Mouse (Mus musculus): ENCODE measurements around the gene Gm1043.

Gene Gm1043

GRCm38 (mm10) chr5:37198011-37198688 is 113.0 kb downstream of the Gm1043 start:
- DNase-seq (ENCODE audit: low spot score in 2 of 2), result no peak

DNA sequence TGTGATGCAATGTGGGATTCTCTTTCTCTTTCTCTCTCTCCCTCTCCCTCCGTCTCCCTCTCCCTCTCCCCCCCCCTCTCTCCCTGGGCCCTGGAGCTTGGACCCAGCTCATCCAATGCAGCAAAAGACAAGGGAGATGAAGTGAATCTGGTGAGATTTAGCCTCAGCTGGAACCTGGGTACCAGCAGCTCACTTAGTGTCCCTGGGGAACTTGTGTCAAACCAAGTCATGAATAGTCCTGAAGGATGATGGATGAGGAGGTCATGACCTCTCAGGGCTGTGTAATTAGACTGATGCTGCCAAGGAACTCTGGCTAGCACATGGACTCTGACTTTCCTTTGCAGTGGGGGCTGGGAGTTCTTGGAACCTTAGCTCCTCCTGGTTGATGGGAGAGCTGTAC is 117.1 kb downstream of the Gm1043 start:
- DNase-seq (ENCODE audit: low spot score in 2 of 2), result no peak

DNA sequence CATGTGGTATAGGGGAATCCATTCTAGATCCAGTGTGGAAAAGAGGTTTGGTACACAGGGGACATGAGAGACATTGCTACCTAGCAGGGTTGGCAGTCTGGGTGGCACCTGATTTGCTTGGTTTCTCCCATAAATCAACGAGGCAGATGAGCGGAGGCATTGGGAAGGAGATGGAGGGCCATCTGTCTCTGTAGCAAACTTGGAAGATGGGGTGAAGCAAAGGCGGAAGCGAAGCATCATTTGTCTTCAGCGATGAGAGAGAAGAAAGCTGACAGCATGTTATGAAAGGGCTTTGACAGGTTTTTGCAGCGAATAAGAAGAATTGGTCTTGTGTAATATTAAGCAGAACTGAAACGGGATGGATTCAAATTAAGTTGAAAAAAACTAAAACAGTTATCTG is 119.7 kb downstream of the Gm1043 start:
- no peak for DNase-seq (ENCODE audit: low spot score in 2 of 2)

DNA sequence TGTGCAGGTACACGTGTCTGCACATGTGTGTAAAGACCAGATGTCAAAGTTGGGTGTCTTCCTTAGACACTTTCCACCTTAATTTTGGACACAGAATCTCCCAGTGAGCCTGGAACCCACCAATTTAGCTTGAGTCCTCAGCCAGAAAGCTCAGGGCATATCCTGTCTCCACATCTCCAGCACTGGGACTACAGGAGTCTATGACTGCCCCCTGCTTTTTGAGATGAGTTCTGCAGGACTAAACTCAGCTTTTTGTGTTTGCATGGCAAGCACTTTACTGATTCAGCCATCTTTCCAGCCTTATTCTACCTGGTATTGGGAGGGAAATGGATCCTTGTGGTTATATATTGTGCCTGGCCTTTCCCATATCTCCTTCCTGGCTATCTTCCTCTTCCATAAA is 120.2 kb downstream of the Gm1043 start:
- DNase-seq (ENCODE audit: low spot score in 2 of 2), result no peak

GRCm38 (mm10) chr5:37206364-37206763 is 121.2 kb downstream of the Gm1043 start:
- DNase-seq (ENCODE audit: low spot score in 2 of 2), result no peak

- no peak for DNase-seq (ENCODE audit: low spot score in 2 of 2)
Measured at GRCm38 (mm10) chr5:37212938-37213708, 128.0 kb downstream of the Gm1043 start.

DNA sequence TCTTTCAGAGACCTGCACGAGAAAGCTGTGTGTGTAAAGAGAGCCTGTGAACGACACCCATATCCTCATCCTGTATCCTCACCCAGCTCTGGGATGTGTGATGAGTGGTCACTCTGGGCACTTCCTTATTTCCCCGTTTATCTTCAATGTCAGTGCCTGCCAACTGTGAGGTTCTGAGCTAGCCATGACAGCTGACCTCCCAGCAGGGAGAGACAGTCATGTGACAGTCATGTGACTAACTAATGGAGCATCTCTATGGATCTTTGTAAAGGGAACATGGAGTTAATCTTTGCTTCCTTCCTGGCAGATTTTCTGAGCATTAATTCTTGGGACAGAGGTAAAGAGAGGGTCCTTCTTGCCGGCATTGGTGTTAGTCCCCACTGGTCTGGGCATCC is 128.5 kb downstream of the Gm1043 start:
- no peak for DNase-seq (ENCODE audit: low spot score in 2 of 2)

DNA sequence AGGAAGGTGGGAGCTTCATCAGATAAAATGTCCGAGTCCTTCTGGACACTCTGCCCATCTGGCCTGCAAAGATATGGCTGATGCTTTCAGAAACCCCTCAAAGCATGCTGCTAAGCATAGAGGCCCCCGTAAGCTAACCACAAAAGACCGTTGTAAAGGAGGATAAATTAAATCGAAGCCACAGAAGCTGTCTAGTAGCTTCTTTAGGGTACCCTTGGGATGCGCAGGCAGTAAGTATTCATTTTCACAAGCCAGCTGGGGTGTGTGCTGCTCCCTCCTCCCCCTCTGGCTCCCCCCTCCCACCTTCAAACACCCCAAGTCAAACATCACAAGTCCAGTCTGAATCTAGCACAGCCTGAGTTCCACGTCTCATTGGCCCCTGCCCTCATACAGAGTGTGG is 129.4 kb downstream of the Gm1043 start:
- DNase-seq (ENCODE audit: low spot score in 2 of 2), result no peak

- no peak for DNase-seq (ENCODE audit: low spot score in 2 of 2)
Measured at GRCm38 (mm10) chr5:37215276-37215675, 130.1 kb downstream of the Gm1043 start.

- no peak for DNase-seq (ENCODE audit: low spot score in 2 of 2)
Measured at GRCm38 (mm10) chr5:37219615-37220014, 134.4 kb downstream of the Gm1043 start.

GRCm38 (mm10) chr5:37220575-37220974 is 135.4 kb downstream of the Gm1043 start:
- no peak for DNase-seq (ENCODE audit: low spot score in 2 of 2)

DNA sequence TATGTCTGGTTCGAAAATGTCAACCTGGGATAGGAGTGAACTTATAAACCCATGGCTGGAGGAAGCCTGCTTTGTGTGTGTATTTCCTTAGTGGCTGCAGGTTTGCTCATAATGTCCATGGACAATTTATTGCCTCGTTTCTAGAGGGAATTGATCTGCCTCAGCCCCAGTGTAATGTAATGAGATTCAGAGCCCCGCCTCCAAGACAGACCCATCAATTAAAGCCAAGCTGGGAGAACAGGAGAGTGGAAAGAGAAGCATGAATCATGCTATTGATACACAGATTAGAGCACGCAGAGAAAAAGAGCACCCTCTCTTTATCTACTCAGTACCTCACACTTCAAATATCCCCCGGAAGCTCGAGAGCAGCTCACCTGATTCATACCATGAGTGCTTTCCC is 136.4 kb downstream of the Gm1043 start:
- DNase-seq (ENCODE audit: low spot score in 2 of 2), result no peak

GRCm38 (mm10) chr5:37222316-37222715 is 137.1 kb downstream of the Gm1043 start:
- DNase-seq (ENCODE audit: low spot score in 2 of 2), result no peak

DNA sequence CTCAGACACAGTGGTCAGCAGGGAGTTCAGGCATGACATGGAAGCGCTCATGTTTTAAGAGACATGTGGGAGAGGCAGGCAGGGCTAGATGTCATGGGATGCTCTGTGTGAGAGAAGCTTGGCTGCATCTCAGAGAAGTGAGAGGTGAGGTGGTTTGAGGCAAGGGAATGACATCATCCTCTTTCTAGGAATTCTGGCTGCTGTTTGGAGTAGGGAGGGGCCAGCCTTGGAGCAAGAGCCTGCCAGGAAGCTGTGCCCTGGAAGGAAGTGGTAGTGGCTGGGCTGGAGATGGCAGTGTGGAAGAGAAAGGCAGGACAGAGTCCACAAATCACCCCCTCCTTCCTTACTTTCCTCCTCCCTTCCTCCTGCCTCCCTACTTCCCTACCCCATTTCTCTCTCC is 140.5 kb downstream of the Gm1043 start:
- DNase-seq (ENCODE audit: low spot score in 2 of 2), result no peak

GRCm38 (mm10) chr5:37227956-37228680 is 142.9 kb downstream of the Gm1043 start:
- DNase-seq (ENCODE audit: low spot score in 2 of 2), result no peak

DNA sequence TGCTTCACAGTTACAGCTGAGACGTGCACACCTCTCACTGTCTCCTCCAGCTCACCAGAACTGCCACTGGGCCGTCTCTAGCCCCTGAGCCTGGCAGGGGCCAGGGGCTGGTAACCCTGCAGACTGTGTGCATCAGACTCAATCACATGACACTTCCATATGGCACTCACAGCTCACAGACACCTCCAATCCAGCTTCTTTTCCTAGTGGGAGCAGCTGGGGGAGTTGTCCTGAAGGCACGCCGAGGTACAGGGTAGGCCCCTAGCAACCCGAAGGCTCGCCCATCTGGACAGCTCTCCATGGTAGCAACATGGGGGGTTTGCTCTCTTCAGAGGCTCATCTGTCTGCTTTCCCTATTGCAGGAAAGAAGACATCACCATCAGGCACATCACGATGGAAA is 143.7 kb downstream of the Gm1043 start:
- no peak for DNase-seq (ENCODE audit: low spot score in 2 of 2)

DNA sequence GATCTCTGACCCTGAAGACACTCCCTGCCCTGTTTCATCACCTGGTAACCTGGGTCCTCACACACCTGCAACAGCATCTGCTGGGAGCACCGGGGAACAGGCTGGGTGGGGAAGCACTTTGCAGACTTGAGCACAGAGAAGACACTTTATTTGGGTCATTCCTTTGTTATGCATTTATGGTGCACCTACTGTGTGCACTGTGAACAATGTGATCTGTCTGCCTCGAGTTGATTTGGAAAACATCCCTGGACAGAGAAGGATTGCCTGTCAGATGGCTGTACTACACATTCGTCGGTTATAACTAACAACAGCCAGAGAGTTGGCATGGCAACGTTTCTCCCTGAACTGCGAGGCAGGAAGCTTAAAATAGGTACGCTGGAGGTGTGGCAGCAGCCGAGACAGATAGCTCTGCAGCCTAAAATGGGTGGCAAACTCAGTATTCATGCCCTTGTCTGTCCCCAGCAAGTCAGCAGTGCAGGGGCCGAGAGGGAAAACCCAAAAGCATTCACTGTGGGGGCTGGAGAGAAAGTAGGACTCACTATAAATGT is 147.9 kb downstream of the Gm1043 start:
- peak; percentile 86 to 93 for DNase-seq (ENCODE audit: low spot score in 2 of 2)

DNA sequence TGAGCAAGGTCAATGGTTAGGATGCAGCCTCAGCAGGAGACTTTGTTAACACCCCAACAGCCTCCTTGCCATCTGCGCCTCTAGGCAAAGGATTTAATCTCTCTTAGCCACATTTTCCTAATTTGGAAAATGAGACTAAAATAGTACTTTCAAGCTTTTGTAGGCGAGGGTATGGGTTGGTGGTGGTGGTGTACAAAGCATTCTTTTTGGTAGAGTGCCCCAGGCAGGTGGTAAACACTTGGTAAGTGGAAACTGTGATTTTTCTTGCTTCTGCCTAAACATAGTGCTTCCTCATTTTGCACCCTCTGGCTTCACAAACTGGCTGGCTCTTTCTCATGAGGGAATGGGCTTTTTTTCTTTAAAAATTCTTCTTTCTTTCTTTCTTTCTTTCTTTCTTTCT is 153.5 kb downstream of the Gm1043 start:
- DNase-seq (ENCODE audit: low spot score in 2 of 2), result peak in 1 of 2 experiments; percentile 20

DNA sequence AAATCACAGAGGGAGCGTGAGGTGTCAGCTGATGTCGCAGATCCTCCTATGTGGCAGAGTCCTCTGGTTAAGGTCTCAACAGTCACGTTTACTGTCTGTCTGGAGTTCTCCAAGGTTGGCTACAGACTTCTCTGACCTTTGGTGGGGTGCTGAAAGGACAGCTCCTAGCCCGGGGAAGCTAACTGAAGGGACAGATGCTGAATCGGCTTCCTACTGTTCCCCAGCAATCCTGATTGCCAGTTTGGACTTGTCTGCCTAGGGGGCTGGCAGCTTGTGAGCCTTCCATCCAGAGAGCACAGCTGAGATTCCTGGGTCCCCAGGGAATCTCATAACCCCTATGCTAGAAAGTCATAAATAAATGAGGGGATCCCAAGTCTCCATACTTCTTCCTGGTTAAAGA is 155.4 kb downstream of the Gm1043 start:
- peak in 1 of 2 experiments; percentile 21 for DNase-seq (ENCODE audit: low spot score in 2 of 2)

DNA sequence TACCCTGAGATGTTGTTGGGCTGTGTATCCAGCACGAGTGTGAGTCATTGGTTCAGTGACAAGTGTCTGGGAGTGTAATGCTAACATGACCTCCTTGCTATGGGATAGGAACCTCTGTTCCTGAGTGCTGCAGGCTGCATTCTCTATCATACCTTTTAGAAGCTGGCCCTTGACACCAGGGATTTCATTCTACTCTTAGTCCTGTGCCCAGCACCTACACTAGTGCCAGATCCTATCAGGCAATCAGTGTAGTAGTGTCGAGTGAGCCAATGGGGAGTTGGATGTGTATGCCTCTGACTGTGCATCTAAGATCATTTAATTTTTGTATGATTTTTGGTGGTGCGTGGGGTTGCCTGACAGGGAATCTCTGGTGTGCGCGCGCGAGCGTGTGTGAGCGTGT is 156.1 kb downstream of the Gm1043 start:
- DNase-seq (ENCODE audit: low spot score in 2 of 2), result no peak

DNA sequence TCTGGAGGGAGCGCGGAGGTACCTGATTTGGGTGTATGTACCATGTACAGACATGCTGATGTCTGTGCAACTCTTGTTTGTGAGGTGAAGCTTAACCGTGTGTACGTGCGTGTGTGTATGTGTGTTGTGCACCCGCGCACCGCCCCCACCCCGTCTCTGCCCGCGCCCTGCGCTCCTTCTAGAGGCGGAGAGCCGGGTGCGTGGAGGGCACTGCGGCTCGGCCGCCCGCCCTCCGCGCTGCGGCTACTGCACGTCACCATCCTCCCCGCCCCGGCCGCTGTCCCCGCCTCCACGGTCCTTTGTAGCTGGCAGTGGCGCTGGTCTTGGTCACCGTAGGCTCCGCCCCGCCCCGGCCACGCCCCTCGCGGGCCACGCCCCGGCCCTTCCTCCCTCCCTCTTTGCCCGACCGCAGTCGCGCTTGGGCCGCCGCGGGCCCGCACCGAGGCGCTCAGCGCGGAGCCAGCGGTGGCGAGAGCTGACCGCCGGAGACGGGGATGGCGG is 156.5 kb downstream of the Gm1043 start, which contains the start of gene Crmp1:
TSS of gene Crmp1 (plus strand) at position 290 of the 501 bp plus-strand sequence.
- DNase-seq (ENCODE audit: low spot score in 2 of 2), result peak; percentile 92 to 94
